Mouse (Mus musculus) splenic B cell, adult 2 months (primary cell): ENCODE measurements around the gene Plppr3.
A peak's percentile ranks its signal among the peaks of the same experiment; 100 is the strongest.
"Not testable (repeated sequence)": the region's sequence is repeated elsewhere in the genome, so short reads cannot be mapped to it uniquely, and the experiment has no call there.

Source experiments
- DNase-seq: peaks from one replicate; pipeline ENCODE4 v3.0.0-alpha.2; 2011; ENCODE audit warnings: low read depth, low spot score
- H3K27me3 ChIP-seq: 2 replicates; pipeline ENCODE4 v1.6.1; 2012; ENCODE audit warnings: mild to moderate bottlenecking, low read length, moderate library complexity, mixed read lengths; ENCODE audit not compliant: control insufficient read depth, poor library complexity, insufficient read depth, severe bottlenecking
- H3K36me3 ChIP-seq: 2 replicates; pipeline ENCODE4 v1.6.1; 2012; ENCODE audit warnings: mild to moderate bottlenecking, low read length, moderate library complexity, mixed read lengths; ENCODE audit not compliant: control insufficient read depth, poor library complexity, insufficient read depth, severe bottlenecking

Gene Plppr3

GRCm38 (mm10) chr10:79910556-79910955 lies 36.1 kb upstream of the Plppr3 start, which contains the start of gene Gm26602:
Gene Gm26602 (plus strand): TSS chr10:79910856.
- no peak for DNase-seq
- H3K36me3 ChIP-seq, result peaks cover under 1% of the 10 kb centered on the region; the same call in 1 of the 2 replicates
- no peaks in the 10 kb centered on the region for H3K27me3 ChIP-seq

GRCm38 (mm10) chr10:79909092-79909922 lies 34.9 kb upstream of the Plppr3 start:
- DNase-seq, result no peak
- no peaks in the 10 kb centered on the region for H3K27me3 ChIP-seq
- peaks cover 4% of the 10 kb centered on the region for H3K36me3 ChIP-seq

- peak; percentile 98 for DNase-seq
These were observed 34.0 kb upstream of the Plppr3 start, which contains the start of gene Med16 for GRCm38 (mm10) chr10:79908167-79909091. Gene Med16 (minus strand): TSS chr10:79908923.

GRCm38 (mm10) chr10:79907415-79907814 lies 33.0 kb upstream of the Plppr3 start:
- peaks cover 7% of the 10 kb centered on the region for H3K36me3 ChIP-seq
- no peak for DNase-seq
- H3K27me3 ChIP-seq, result no peaks in the 10 kb centered on the region

More at GRCm38 (mm10) chr10:79908167-79909091, 34.0 kb upstream of the Plppr3 start, which contains the start of gene Med16:
- no peaks in the 10 kb centered on the region for H3K27me3 ChIP-seq
- H3K36me3 ChIP-seq, result peaks cover 4% of the 10 kb centered on the region

GRCm38 (mm10) chr10:79906712-79907111 lies 32.3 kb upstream of the Plppr3 start:
- DNase-seq, result no peak
- Histone ChIP-seq H3K27me3 (no peaks in the 10 kb centered on the region), H3K36me3 (peaks cover 7% of the 10 kb centered on the region)

GRCm38 (mm10) chr10:79900951-79901410 lies 26.5 kb upstream of the Plppr3 start:
- peak; percentile 40 for DNase-seq
- Histone ChIP-seq H3K36me3 (peaks cover 7% of the 10 kb centered on the region), H3K27me3 (no peaks in the 10 kb centered on the region)

GRCm38 (mm10) chr10:79897316-79898245 lies 23.1 kb upstream of the Plppr3 start:
- H3K36me3 ChIP-seq, result no peaks in the 10 kb centered on the region; the same call in 1 of the 2 replicates
- H3K27me3 ChIP-seq, result no peaks in the 10 kb centered on the region
- peak; percentile 63 for DNase-seq

GRCm38 (mm10) chr10:79896814-79897213 lies 22.4 kb upstream of the Plppr3 start:
- no peak for DNase-seq
- no peaks in the 10 kb centered on the region; the same call in 1 of the 2 replicates for H3K36me3 ChIP-seq
- H3K27me3 ChIP-seq, result no peaks in the 10 kb centered on the region

GRCm38 (mm10) chr10:79896306-79896705 lies 21.9 kb upstream of the Plppr3 start:
- Histone ChIP-seq H3K27me3 (no peaks in the 10 kb centered on the region), H3K36me3 (no peaks in the 10 kb centered on the region; the same call in 1 of the 2 replicates)
- no peak for DNase-seq

- not testable (repeated sequence) for H3K27me3 ChIP-seq, H3K36me3 ChIP-seq
- peak; percentile 85 for DNase-seq
These were observed 18.2 kb upstream of the Plppr3 start for GRCm38 (mm10) chr10:79892451-79893118.

- Histone ChIP-seq H3K27me3 (no peaks in the 10 kb centered on the region), H3K36me3 (no peaks in the 10 kb centered on the region)
- no peak for DNase-seq
These were observed 16.2 kb upstream of the Plppr3 start, which contains the start of gene Cfd for GRCm38 (mm10) chr10:79890670-79891069. Gene Cfd (plus strand): TSS chr10:79890853.

- Histone ChIP-seq H3K36me3 (no peaks in the 10 kb centered on the region), H3K27me3 (no peaks in the 10 kb centered on the region)
- DNase-seq, result no peak
These were observed 15.0 kb upstream of the Plppr3 start for GRCm38 (mm10) chr10:79889386-79889785.

GRCm38 (mm10) chr10:79886611-79887010 lies 12.2 kb upstream of the Plppr3 start:
- Histone ChIP-seq H3K36me3 (no peaks in the 10 kb centered on the region), H3K27me3 (no peaks in the 10 kb centered on the region)
- no peak for DNase-seq
